In genomic region chr15:80679515-80680215, GRCm38 (mm10) we compare ENCODE assay signal across 8 mouse cellular contexts. TPM values are rescaled to one million over a fixed set of nuclear protein-coding genes. Genes with fewer than 3 reads are reported as not detected.
A peak's percentile ranks its signal among the peaks of the same experiment; 100 is the strongest.
DNase-seq lines count a peak whose midpoint lies in the region; ATAC-seq lines count a peak whose summit lies in the region.

No protein-coding gene starts in this region.

- peak overlapping the region; percentile 3; the same call in 1 of the 2 replicates for H3K27ac ChIP-seq in liver, embryonic 16.5 days (ENCODE audit: low read length)
- peak overlapping the region; percentile 57 for H3K27ac ChIP-seq in embryonic facial prominence, embryonic 13.5 days
- H3K27ac ChIP-seq in hindbrain, embryonic 14.5 days = no peak overlapping the region; the same call in 1 of the 2 replicates
- H3K27ac ChIP-seq in stomach, embryonic 16.5 days (ENCODE audit: low read length) = peak overlapping the region; percentile 59

- no peaks in the 10 kb centered on the region for H3K27me3 ChIP-seq in liver, embryonic 16.5 days (ENCODE audit: control insufficient read depth, insufficient read depth, low read depth, low read length)
- peaks cover 9% of the 10 kb centered on the region for H3K27me3 ChIP-seq in embryonic facial prominence, embryonic 13.5 days
- H3K27me3 ChIP-seq in hindbrain, embryonic 14.5 days (ENCODE audit: control insufficient read depth, insufficient read depth, low read length) = no peaks in the 10 kb centered on the region
- H3K27me3 ChIP-seq in stomach, embryonic 16.5 days (ENCODE audit: control insufficient read depth, insufficient read depth, low read length) = no peaks in the 10 kb centered on the region

- peaks cover 15% of the 10 kb centered on the region for H3K4me1 ChIP-seq in liver, embryonic 16.5 days (ENCODE audit: control insufficient read depth, low read depth, low read length)
- H3K4me1 ChIP-seq in embryonic facial prominence, embryonic 13.5 days = peaks cover 34% of the 10 kb centered on the region
- peaks cover 18% of the 10 kb centered on the region for H3K4me1 ChIP-seq in hindbrain, embryonic 14.5 days (replicated peaks; ENCODE audit: control insufficient read depth, insufficient read depth, low read length)
- peaks cover 53% of the 10 kb centered on the region for H3K4me1 ChIP-seq in stomach, embryonic 16.5 days (ENCODE audit: control insufficient read depth, insufficient read depth, low read length)

- no peak overlapping the region for H3K4me2 ChIP-seq in liver, embryonic 16.5 days (ENCODE audit: low read depth, low read length)
- no peak overlapping the region for H3K4me2 ChIP-seq in embryonic facial prominence, embryonic 13.5 days
- H3K4me2 ChIP-seq in hindbrain, embryonic 14.5 days (replicated peaks) = no peak overlapping the region
- H3K4me2 ChIP-seq in stomach, embryonic 16.5 days (ENCODE audit: low read depth, low read length) = no peak overlapping the region

- no peaks in the 10 kb centered on the region for H3K36me3 ChIP-seq in liver, embryonic 16.5 days (ENCODE audit: control insufficient read depth, insufficient read depth)
- no peaks in the 10 kb centered on the region for H3K36me3 ChIP-seq in embryonic facial prominence, embryonic 13.5 days
- H3K36me3 ChIP-seq in hindbrain, embryonic 14.5 days (replicated peaks; ENCODE audit: control insufficient read depth, insufficient read depth) = no peaks in the 10 kb centered on the region
- no peaks in the 10 kb centered on the region for H3K36me3 ChIP-seq in stomach, embryonic 16.5 days (ENCODE audit: control insufficient read depth, insufficient read depth, low read length)

- intact Hi-C loops in left cerebral cortex, postnatal 14 days (cut with DNase I) = no loop called here

- WGBS in liver, embryonic 16.5 days (ENCODE audit: insufficient replicate concordance) = 53% methylated on average over 8 of the region's 8 CpGs
- WGBS in embryonic facial prominence, embryonic 13.5 days = 38% methylated on average over 8 of the region's 8 CpGs
- 39% methylated on average over 8 of the region's 8 CpGs for WGBS in hindbrain, embryonic 14.5 days
- WGBS in stomach, embryonic 16.5 days = 45% methylated on average over 8 of the region's 8 CpGs

- no peak overlapping the region for H3K9ac ChIP-seq in liver, embryonic 16.5 days (ENCODE audit: low read depth, low read length)
- no peak overlapping the region for H3K9ac ChIP-seq in embryonic facial prominence, embryonic 13.5 days
- no peak overlapping the region for H3K9ac ChIP-seq in hindbrain, embryonic 14.5 days
- H3K9ac ChIP-seq in stomach, embryonic 16.5 days (ENCODE audit: low read length) = 0 out of 2 replicates have a peak overlapping the region, but pooled peaks have one; percentile 29

- no peak for DNase-seq in liver
- DNase-seq in hindbrain, embryonic 14.5 days (ENCODE audit: low spot score) = peak; percentile 61
- peak; percentile 65 to 81 for DNase-seq in left cerebral cortex, postnatal 14 days (ENCODE audit: low spot score in 2 of 2)
- DNase-seq in gastrocnemius, postnatal 4 days (ENCODE audit: low spot score in 2 of 2) = no peak

- ATAC-seq in liver, embryonic 16.5 days (ENCODE audit: low read depth) = no peak
- no peak for ATAC-seq in embryonic facial prominence, embryonic 13.5 days (ENCODE audit: insufficient number of reproducible peaks, insufficient read depth, low FRiP score, low TSS enrichment, low read depth)
- peak; percentile 55; the same call in 1 of the 2 replicates for ATAC-seq in hindbrain, embryonic 14.5 days (ENCODE audit: low FRiP score)
- ATAC-seq in stomach, embryonic 16.5 days (ENCODE audit: insufficient read depth, low FRiP score) = peak; percentile 34; the same call in 1 of the 2 replicates
- no peak for ATAC-seq in inflammation-experienced regulatory T-cells, adult 6 months

- H3K9me3 ChIP-seq in liver, embryonic 16.5 days (replicated peaks; ENCODE audit: control insufficient read depth, low read length) = no peaks in the 10 kb centered on the region
- no peaks in the 10 kb centered on the region for H3K9me3 ChIP-seq in embryonic facial prominence, embryonic 13.5 days
- no peaks in the 10 kb centered on the region for H3K9me3 ChIP-seq in hindbrain, embryonic 14.5 days (ENCODE audit: control insufficient read depth, low read length)
- no peaks in the 10 kb centered on the region for H3K9me3 ChIP-seq in stomach, embryonic 16.5 days (replicated peaks; ENCODE audit: control insufficient read depth, low read length)

- H3K4me3 ChIP-seq in liver, embryonic 16.5 days (ENCODE audit: low read depth, low read length) = no peak overlapping the region
- H3K4me3 ChIP-seq in embryonic facial prominence, embryonic 13.5 days = no peak overlapping the region
- H3K4me3 ChIP-seq in hindbrain, embryonic 14.5 days (replicated peaks; ENCODE audit: low read length) = no peak overlapping the region
- H3K4me3 ChIP-seq in stomach, embryonic 16.5 days (replicated peaks; ENCODE audit: low read length) = no peak overlapping the region

RNA-seq across cellular contexts. Expression of gene Fam83f, which starts 8.0 kb away (rescaled TPM):
- polyA plus RNA-seq in liver, embryonic 16.5 days (2015; fragmentation: Nextera tagmentation; extraction: Ambion mirVana) = 4.5 and 6.0 TPM in 2 replicates
- polyA plus RNA-seq in embryonic facial prominence, embryonic 13.5 days (2015; fragmentation: Nextera tagmentation; extraction: Ambion mirVana) = 3.6 and 4.0 TPM in 2 replicates
- 0.07 and 0.20 TPM in 2 replicates for polyA plus RNA-seq in hindbrain, embryonic 14.5 days (2014; fragmentation: Nextera tagmentation; extraction: Ambion mirVana)
- under 1 TPM; 0.37 to 0.53 TPM for total RNA-seq in left cerebral cortex, postnatal 14 days (2021)
- polyA plus RNA-seq in stomach, embryonic 16.5 days (2015; fragmentation: Nextera tagmentation; extraction: Ambion mirVana) = 22.0 and 22.4 TPM in 2 replicates
- polyA plus RNA-seq in inflammation-experienced regulatory T-cells, adult 6 months (2017; shearing (Covaris generic)) = not detected
- total RNA-seq in gastrocnemius, postnatal 4 days (2021) = under 1 TPM; 0.70 to 0.93 TPM

RNA-seq across cellular contexts. Expression of gene Tnrc6b, which starts 31.4 kb away (rescaled TPM):
- 19.7 and 22.1 TPM in 2 replicates for polyA plus RNA-seq in liver, embryonic 16.5 days (2015; fragmentation: Nextera tagmentation; extraction: Ambion mirVana)
- polyA plus RNA-seq in embryonic facial prominence, embryonic 13.5 days (2015; fragmentation: Nextera tagmentation; extraction: Ambion mirVana) = 30.4 and 35.6 TPM in 2 replicates
- 19.0 and 27.9 TPM in 2 replicates for polyA plus RNA-seq in hindbrain, embryonic 14.5 days (2014; fragmentation: Nextera tagmentation; extraction: Ambion mirVana)
- total RNA-seq in left cerebral cortex, postnatal 14 days (2021) = 100 to 1,000 TPM; 127 to 131 TPM
- polyA plus RNA-seq in stomach, embryonic 16.5 days (2015; fragmentation: Nextera tagmentation; extraction: Ambion mirVana) = 28.3 and 29.9 TPM in 2 replicates
- polyA plus RNA-seq in inflammation-experienced regulatory T-cells, adult 6 months (2017; shearing (Covaris generic)) = 10 to 100 TPM; 37.5 to 60.3 (median 51.2) TPM
- 10 to 100 TPM; 80.8 to 81.1 TPM for total RNA-seq in gastrocnemius, postnatal 4 days (2021)

Comparison
In these comparisons a context has a peak if more than half of its experiments do, and no peak if none do; other contexts are left out.
1. ATAC-seq: peak in hindbrain, embryonic 14.5 days (single experiment) and stomach, embryonic 16.5 days (single experiment); none in liver, embryonic 16.5 days (single experiment), embryonic facial prominence, embryonic 13.5 days (single experiment) and inflammation-experienced regulatory T-cells, adult 6 months (single experiment).
2. DNase-seq: peak in hindbrain, embryonic 14.5 days (single experiment) and left cerebral cortex, postnatal 14 days (2 of 2); none in liver (single experiment) and gastrocnemius, postnatal 4 days (0 of 2).